Mouse (Mus musculus): ENCODE data around the gene Scn8a. TPM values are rescaled to one million over a fixed set of nuclear protein-coding genes. Genes with fewer than 3 reads are reported as not detected.
"Not testable (repeated sequence)": the region's sequence is repeated elsewhere in the genome, so short reads cannot be mapped to it uniquely, and the experiment has no call there.

Gene Scn8a
- polyA plus RNA-seq (2015; fragmentation: Nextera tagmentation; extraction: Ambion mirVana) = 17.6 and 18.2 TPM in 2 replicates

- WGBS = 70% methylated on average over 7 of the region's 7 CpGs
- Histone ChIP-seq H3K9ac (peak within 1 kb of the TSS; percentile 72), H3K4me1 (replicated peaks) (peaks cover 32% of the 10 kb centered on the region), H3K27ac (replicated peaks) (peak within 1 kb of the TSS; percentile 78), H3K27me3 (peaks cover 17% of the 10 kb centered on the region), H3K4me2 (peak within 1 kb of the TSS; percentile 61), H3K9me3 (peaks cover 5% of the 10 kb centered on the region; the same call in 1 of the 2 replicates), H3K36me3 (no peaks in the 10 kb centered on the region), H3K4me3 (peak within 1 kb of the TSS; percentile 88)
- no peak for ATAC-seq (ENCODE audit: low read depth)
Measured at GRCm38 (mm10) chr15:100869558-100869957, at the start of gene Scn8a. TSS of gene Scn8a (plus strand) at chr15:100869858.

- H3K36me3 ChIP-seq = peaks cover 21% of the 10 kb centered on the region
- no peak overlapping the region for H3K4me3 ChIP-seq
- H3K9me3 ChIP-seq = no peaks in the 10 kb centered on the region
- H3K4me1 ChIP-seq (replicated peaks) = peaks cover 8% of the 10 kb centered on the region
- peaks cover 22% of the 10 kb centered on the region for H3K27me3 ChIP-seq
- WGBS = 64% methylated on average over 8 of the region's 8 CpGs
- no peak overlapping the region for H3K9ac ChIP-seq
- no peak overlapping the region for H3K27ac ChIP-seq (replicated peaks)
- ATAC-seq (ENCODE audit: low read depth) = no peak
- no peak overlapping the region for H3K4me2 ChIP-seq
Measured at GRCm38 (mm10) chr15:100821824-100822223, 47.8 kb upstream of the Scn8a start.

GRCm38 (mm10) chr15:100822370-100822769, 47.3 kb upstream of the Scn8a start:
- Histone ChIP-seq H3K27me3 (peaks cover 22% of the 10 kb centered on the region), H3K36me3 (peaks cover 16% of the 10 kb centered on the region)
- not testable (repeated sequence) for H3K4me1 ChIP-seq (replicated peaks); H3K9ac ChIP-seq; H3K9me3 ChIP-seq; H3K27ac ChIP-seq (replicated peaks); H3K4me2 ChIP-seq; H3K4me3 ChIP-seq; ATAC-seq (ENCODE audit: low read depth)
- 80% methylated on average over 4 of the region's 4 CpGs for WGBS

- Histone ChIP-seq H3K27me3 (peaks cover 22% of the 10 kb centered on the region), H3K4me1 (replicated peaks) (peaks cover 8% of the 10 kb centered on the region), H3K27ac (replicated peaks) (no peak overlapping the region), H3K9me3 (no peaks in the 10 kb centered on the region), H3K36me3 (no peaks in the 10 kb centered on the region), H3K4me2 (peak overlapping the region; percentile 48), H3K9ac (peak overlapping the region; percentile 39), H3K4me3 (peak overlapping the region; percentile 19)
- 21% methylated on average over 26 of the region's 26 CpGs for WGBS
- peak; percentile 72; the same call in 1 of the 2 replicates for ATAC-seq (ENCODE audit: low read depth)
Measured at GRCm38 (mm10) chr15:100825249-100825856, 44.3 kb upstream of the Scn8a start.

GRCm38 (mm10) chr15:100826076-100826475, 43.6 kb upstream of the Scn8a start:
- 86% methylated on average over 8 of the region's 8 CpGs for WGBS
- Histone ChIP-seq H3K36me3 (no peaks in the 10 kb centered on the region), H3K9ac (no peak overlapping the region), H3K4me3 (no peak overlapping the region), H3K4me1 (replicated peaks) (peaks cover 8% of the 10 kb centered on the region), H3K27ac (replicated peaks) (no peak overlapping the region), H3K27me3 (peaks cover 22% of the 10 kb centered on the region), H3K4me2 (no peak overlapping the region), H3K9me3 (no peaks in the 10 kb centered on the region)
- no peak for ATAC-seq (ENCODE audit: low read depth)

- 83% methylated on average over 9 of the region's 9 CpGs for WGBS
- ATAC-seq (ENCODE audit: low read depth) = no peak
- Histone ChIP-seq H3K4me3 (no peak overlapping the region), H3K27ac (replicated peaks) (no peak overlapping the region), H3K27me3 (peaks cover 13% of the 10 kb centered on the region), H3K9me3 (no peaks in the 10 kb centered on the region), H3K36me3 (no peaks in the 10 kb centered on the region), H3K4me2 (no peak overlapping the region), H3K9ac (no peak overlapping the region), H3K4me1 (replicated peaks) (peaks cover 14% of the 10 kb centered on the region)
Measured at GRCm38 (mm10) chr15:100829775-100830174, 39.9 kb upstream of the Scn8a start.

GRCm38 (mm10) chr15:100830682-100831081, 39.0 kb upstream of the Scn8a start:
- H3K27me3 ChIP-seq = peaks cover 4% of the 10 kb centered on the region
- no peak overlapping the region for H3K4me3 ChIP-seq
- H3K9me3 ChIP-seq = no peaks in the 10 kb centered on the region
- no peak for ATAC-seq (ENCODE audit: low read depth)
- no peaks in the 10 kb centered on the region for H3K36me3 ChIP-seq
- no peak overlapping the region for H3K9ac ChIP-seq
- H3K4me2 ChIP-seq = no peak overlapping the region
- 53% methylated on average over 6 of the region's 6 CpGs for WGBS
- H3K4me1 ChIP-seq (replicated peaks) = peaks cover 6% of the 10 kb centered on the region
- no peak overlapping the region for H3K27ac ChIP-seq (replicated peaks)

GRCm38 (mm10) chr15:100832144-100832543, 37.5 kb upstream of the Scn8a start:
- no peak overlapping the region for H3K4me2 ChIP-seq
- H3K27ac ChIP-seq (replicated peaks) = no peak overlapping the region
- H3K4me1 ChIP-seq (replicated peaks) = peaks cover 6% of the 10 kb centered on the region
- no peaks in the 10 kb centered on the region for H3K36me3 ChIP-seq
- ATAC-seq (ENCODE audit: low read depth) = no peak
- no peak overlapping the region for H3K9ac ChIP-seq
- H3K27me3 ChIP-seq = no peaks in the 10 kb centered on the region
- H3K4me3 ChIP-seq = no peak overlapping the region
- WGBS = 75% methylated on average over 8 of the region's 8 CpGs
- H3K9me3 ChIP-seq = no peaks in the 10 kb centered on the region

- no peak overlapping the region for H3K27ac ChIP-seq (replicated peaks)
- H3K4me3 ChIP-seq = no peak overlapping the region
- 0 out of 2 replicates have a peak, but pooled peaks cover 2% of the 10 kb centered on the region for H3K9me3 ChIP-seq
- ATAC-seq (ENCODE audit: low read depth) = no peak
- no peak overlapping the region for H3K9ac ChIP-seq
- peaks cover 6% of the 10 kb centered on the region for H3K4me1 ChIP-seq (replicated peaks)
- no peak overlapping the region for H3K4me2 ChIP-seq
- H3K36me3 ChIP-seq = no peaks in the 10 kb centered on the region
- 32% methylated on average over 7 of the region's 7 CpGs for WGBS
- H3K27me3 ChIP-seq = no peaks in the 10 kb centered on the region
Measured at GRCm38 (mm10) chr15:100832784-100833183, 36.9 kb upstream of the Scn8a start.

- WGBS = 85% methylated on average over 8 of the region's 8 CpGs
- Histone ChIP-seq H3K4me2 (no peak overlapping the region), H3K36me3 (no peaks in the 10 kb centered on the region), H3K9ac (no peak overlapping the region), H3K27me3 (no peaks in the 10 kb centered on the region), H3K4me3 (no peak overlapping the region), H3K4me1 (replicated peaks) (peaks cover 11% of the 10 kb centered on the region), H3K27ac (replicated peaks) (no peak overlapping the region), H3K9me3 (0 out of 2 replicates have a peak, but pooled peaks cover 10% of the 10 kb centered on the region)
- no peak for ATAC-seq (ENCODE audit: low read depth)
Measured at GRCm38 (mm10) chr15:100836729-100837128, 32.9 kb upstream of the Scn8a start.

- 46% methylated on average over 12 of the region's 12 CpGs for WGBS
- Histone ChIP-seq H3K27me3 (no peaks in the 10 kb centered on the region), H3K4me1 (replicated peaks) (peaks cover 5% of the 10 kb centered on the region; the same call in 1 of the 2 replicates), H3K4me3 (no peak overlapping the region), H3K9ac (no peak overlapping the region), H3K9me3 (0 out of 2 replicates have a peak, but pooled peaks cover 10% of the 10 kb centered on the region), H3K36me3 (no peaks in the 10 kb centered on the region), H3K4me2 (no peak overlapping the region), H3K27ac (replicated peaks) (no peak overlapping the region)
- peak; percentile 53; the same call in 1 of the 2 replicates for ATAC-seq (ENCODE audit: low read depth)
Measured at GRCm38 (mm10) chr15:100838607-100839207, 31.0 kb upstream of the Scn8a start.

- Histone ChIP-seq H3K4me3 (no peak overlapping the region), H3K9me3 (0 out of 2 replicates have a peak, but pooled peaks cover 5% of the 10 kb centered on the region), H3K4me1 (replicated peaks) (peaks cover 11% of the 10 kb centered on the region; the same call in 1 of the 2 replicates), H3K9ac (no peak overlapping the region), H3K27ac (replicated peaks) (no peak overlapping the region), H3K4me2 (no peak overlapping the region), H3K36me3 (no peaks in the 10 kb centered on the region), H3K27me3 (no peaks in the 10 kb centered on the region)
- no peak for ATAC-seq (ENCODE audit: low read depth)
- 81% methylated on average over 7 of the region's 7 CpGs for WGBS
Measured at GRCm38 (mm10) chr15:100844336-100844735, 25.3 kb upstream of the Scn8a start.

Measured in neural tube, embryonic 13.5 days (tissue).